Mouse (Mus musculus) frontal cortex, postnatal 36 days (tissue): ENCODE data around the gene Mtmr11.
A peak's percentile ranks its signal among the peaks of the same experiment; 100 is the strongest.

Experiments used
- DNase-seq, 2 experiments: peaks; one replicate each; pipeline ENCODE4 v3.0.0; 2022; ENCODE audit warnings: low spot score in 2 of 2

Mtmr11 gene

DNA sequence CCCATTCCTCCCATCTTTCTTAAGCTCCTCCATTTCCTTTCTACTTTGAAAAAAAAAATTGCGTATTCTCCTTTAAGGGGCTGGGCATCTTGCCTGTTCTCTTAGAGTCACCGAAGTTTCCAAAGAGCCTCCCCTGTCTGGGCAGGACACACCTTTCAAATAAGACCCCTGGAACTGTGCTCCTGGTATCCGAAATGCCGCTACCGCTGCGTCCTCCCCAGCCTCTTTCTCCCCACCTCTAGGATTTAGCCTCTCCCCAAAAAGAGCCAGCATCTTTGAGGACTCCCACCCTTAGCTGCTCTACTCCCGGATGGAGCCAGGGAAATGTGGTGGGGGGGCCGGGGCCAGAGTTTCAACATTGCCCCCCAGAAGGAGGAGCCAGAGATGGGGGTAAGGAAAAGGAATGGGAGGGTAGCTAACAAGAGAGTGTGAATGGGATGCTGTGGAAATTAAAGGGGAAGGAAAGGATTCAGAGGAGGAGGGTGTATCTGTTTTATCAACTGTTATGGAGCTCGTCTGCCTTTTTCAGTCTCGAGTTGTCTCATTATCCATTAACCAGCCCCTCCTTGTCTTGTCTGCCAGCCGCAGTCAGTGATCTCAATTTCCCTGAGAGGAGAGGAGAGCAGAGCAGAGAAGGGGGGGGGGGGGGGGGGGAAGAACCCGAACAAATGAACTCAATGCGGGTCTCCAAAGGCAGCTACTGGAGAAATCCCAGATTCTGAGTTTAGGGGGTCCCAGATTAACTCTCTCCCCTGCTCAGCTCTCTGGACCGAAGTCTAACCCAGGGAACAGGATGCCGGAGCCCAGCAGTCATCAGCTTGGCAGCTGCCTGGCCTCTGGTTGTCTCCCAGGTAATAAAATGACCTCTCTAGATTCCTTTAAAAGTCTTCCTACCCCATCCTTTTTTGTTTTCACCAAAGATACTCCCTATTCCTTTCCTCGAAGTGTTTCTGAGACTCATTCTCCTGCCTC lies at the start of gene Mtmr11:
Gene Mtmr11 (plus strand): TSS at position 136 of the 972 bp plus-strand sequence.
- DNase-seq = no peak

DNA sequence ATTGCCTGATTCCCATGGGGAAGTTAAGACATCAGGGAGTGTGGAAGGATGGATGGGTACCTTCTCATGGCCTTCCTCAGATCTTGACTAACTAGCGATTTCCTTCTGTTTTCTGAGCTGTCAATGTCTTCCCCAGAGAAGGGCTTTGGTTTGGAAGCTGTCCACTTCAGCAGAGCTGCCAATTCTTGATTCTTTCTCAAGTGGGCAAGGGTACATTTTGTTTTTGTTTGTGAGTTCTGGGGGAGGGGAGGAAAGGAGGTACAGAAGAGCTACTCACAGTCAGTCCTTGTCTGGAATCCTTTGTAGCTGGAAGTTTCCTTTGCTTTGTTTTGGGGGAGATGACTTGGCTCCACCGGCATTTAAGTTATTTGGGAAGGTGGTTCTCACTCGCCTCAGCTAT lies 48.6 kb upstream of the Mtmr11 start:
- DNase-seq = no peak

DNA sequence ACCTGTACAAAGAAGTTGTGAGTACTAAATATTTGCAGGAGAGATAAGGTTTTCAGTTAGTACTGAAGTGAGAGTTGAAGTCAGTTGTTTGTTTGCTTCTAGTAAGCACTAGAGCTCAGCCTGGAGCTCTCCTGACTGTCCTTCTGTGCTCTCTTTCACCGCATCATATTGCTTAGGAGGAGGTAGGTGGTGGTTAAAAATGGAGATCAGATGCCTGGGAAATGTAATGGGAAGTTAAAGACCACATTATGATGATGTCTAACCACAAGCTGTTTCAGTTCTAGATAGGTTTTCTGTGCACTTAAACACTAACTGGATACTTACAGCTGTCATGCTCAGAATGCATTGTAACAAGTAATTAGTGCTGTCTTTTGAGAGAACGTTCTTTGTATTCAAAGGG lies 43.7 kb upstream of the Mtmr11 start:
- DNase-seq = peak in 1 of 2 experiments; percentile 35

DNA sequence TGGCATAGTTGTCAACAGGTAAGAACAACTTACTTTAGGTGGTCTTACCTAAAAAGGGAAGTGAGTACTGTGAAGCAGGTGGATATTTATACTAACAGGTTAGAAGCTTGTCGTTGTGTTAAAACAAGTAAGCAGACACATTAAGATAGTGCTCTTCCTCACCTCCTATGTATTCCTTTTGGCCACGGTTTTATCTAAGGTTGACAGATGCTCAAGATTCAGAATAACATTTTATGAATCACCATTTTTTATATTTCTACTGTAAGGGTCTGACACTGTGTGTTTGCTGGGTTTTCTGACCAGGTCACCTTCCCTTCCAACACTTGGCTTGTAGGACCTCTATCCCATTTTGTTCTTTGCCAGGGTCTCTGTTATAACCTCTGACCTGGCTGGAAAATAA lies 43.1 kb upstream of the Mtmr11 start:
- no peak for DNase-seq

DNA sequence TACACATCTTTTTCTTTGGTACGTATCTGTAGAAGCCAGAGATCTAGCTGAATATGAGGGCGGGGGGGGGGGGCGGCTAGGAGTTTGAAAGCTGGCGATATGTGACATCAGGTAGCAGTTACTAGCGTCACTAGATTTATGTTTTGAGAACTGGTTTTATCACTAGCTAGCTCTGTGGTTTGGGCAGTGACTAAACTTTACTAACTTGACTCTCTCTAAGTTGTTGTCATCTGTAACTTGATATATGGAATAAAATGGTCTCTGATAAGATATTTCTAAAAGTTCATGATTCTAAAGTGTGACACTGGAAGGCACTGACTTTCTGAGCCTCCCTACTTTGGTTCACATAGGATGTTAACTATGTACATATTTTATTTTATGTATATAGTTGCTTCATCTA lies 37.6 kb upstream of the Mtmr11 start:
- DNase-seq = no peak

DNA sequence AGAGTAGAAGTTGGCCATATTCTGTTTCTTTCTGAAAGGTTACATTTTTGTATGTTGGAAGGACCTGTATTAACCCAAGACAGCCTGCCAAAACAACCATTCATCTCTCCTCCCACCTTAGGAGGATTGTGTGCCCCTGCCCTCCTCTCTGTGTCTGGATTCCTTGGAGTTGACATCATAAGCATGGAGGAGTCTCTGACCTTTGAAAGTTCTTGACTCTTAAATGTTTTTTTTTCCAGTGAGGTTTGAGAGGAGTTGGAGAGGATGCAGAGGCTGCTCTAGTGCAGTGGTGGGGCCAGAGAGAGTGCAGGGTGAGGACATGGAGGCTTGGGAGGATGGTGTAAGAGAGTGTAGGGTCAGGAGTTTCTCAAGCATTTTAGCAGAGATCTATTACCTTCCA lies 33.7 kb upstream of the Mtmr11 start:
- DNase-seq = no peak

DNA sequence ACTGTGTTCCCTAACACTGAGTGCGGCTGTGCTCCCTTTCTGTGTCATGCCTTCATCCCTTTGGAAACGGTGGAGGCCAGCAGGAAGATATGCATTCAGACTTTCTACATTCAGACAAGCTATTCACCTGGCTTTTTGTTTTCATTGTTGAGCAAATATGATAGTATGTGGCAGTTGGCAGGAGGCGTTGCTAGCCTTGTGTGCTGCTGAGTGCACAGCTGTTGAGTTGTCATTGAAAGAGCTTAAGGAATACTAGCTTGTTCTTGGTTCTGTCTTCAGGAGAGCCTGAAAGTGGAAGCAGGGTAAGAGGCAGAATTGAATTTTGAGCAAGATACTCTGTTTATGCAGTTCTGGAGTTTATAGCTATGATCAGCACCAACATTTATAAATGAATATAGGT lies 29.3 kb upstream of the Mtmr11 start:
- no peak for DNase-seq

DNA sequence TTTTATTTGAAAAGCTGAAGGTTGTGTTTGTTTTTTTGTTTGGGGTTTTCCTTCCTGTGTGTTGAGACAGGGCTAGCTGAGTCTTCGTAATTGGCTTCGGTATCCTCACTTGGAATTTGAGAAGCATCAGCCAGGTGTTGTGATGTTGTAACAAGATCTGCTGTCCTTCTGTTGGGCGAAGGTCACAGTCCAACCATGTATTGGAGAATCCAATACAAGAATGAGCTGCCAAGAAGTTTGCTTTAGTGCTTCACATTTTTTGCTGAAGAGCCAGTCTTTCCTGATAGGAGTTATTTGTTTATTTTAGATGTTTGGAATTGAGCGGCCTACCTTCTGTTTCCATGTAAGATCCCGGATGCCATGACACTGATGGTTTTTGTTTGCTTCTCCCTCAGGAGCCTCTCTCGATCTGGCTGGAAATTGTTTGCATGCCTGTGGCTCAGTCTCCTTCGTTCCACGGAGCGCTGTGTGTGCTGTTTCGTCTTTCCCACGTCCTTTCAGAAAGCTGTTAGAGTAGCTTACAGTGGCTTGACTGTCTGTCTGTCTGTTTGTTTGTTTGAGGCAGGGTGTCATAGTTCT lies 28.4 kb upstream of the Mtmr11 start:
- no peak for DNase-seq

DNA sequence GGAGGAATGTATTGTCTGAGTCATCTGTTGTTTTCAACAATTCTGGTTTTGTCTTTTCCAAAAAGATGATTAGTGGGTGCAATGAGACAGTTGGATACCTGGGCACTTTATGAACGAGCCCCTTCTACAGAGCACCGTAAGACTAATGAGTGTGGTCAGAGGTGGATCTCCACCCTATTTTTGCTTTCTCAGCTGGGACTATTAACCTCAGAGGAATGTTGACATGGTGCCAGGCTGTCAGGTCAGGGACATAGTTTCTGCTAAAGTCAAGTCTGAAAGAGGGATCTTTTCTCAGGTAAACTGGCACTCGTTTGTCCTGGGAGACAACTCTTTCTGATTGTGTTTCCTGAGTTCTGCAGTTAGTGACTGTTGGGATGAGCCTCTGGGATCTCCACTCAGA lies 26.8 kb upstream of the Mtmr11 start:
- DNase-seq = no peak

DNA sequence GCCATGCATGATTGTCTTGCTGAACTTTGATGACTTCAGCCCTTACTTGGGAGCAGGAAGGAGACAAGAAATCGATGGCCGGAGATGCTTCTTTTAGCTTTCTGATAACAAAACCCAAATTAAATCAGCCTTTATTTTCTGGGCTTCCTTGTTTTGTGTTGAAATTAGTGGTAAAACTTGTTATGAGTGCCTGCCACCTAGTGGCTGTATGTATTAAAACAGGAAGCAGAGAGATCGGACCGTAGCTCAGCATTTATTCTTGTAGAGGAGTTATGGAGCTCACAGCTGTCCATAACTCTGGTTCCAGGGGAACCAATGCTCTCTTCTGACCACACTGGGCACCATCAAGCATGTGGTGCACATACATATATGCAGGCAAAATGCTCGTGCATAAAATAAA lies 13.9 kb upstream of the Mtmr11 start:
- DNase-seq = peak; percentile 42 to 78

DNA sequence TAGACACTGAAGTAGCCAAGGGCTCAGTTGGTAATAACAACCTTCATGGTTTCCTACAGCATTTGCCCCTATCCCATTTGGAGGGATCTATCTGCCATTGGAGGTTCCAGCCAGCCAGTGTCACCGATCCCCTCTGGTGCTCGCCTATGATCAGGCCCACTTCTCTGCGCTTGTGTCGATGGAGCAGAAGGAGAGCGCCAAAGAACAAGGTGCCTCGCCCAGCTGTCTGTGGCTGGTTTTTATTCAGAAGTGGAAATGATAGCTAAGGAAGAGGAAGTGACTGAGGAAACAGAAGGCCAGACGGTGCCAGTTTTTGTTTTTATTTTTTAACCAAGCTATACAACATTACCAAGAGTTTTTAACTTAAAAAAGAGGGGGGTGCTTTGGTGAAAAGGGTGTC lies 10.0 kb upstream of the Mtmr11 start:
- DNase-seq = no peak

DNA sequence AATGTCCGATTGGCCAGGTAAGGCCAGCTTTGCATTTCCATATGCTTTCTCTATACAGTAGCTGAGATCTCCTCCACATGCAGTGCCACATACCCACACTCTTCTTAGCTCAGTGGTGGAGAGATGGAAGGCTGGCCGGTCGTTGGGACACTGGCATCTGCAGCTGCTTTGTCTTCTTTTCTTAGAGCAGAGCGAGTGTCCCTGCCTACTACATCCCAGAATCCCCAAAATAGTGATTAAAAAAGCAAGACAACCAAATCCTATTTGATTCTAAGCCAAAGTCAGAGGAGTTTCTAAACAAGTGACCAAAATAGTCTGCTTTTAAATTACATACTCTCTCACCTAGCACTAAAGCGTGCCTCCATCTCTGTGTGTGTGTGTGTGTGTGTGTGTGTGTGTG lies 9.2 kb upstream of the Mtmr11 start:
- DNase-seq = peak in 1 of 2 experiments; percentile 38

DNA sequence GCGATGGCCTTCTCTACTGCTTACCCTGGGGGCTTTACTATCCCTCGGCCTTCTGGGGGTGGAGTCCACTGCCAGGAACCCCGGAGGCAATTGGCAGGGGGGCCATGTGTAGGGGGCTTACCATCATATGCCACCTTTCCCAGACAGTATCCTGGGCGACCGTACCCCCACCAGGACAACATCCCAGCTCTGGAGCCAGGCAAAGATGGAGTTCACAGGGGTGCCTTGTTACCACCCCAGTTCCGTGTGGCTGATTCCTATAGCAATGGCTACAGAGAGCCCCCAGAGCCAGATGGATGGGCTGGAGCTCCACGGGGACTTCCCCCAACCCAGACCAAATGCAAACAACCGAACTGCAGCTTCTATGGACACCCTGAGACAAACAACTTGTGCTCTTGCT lies 6.3 kb upstream of the Mtmr11 start:
- DNase-seq = no peak

DNA sequence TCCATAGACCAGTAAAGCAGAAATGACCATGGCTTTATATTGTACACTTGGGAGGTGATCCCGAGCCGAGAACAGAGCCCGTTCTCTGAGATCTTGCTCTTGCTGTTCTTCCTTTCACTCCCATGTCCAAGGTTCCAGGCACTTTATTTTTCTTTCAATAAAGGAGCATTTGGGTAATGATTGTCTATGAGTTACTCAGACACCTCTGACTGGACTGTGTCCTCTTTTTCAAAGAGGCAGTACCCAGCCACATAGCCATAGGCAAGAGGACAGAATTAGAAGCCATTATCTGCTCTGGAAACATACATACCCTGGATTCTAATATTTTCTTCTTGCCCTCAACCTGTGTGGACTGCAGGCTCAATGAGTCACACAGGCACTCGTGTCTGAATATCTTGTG lies 2.0 kb upstream of the Mtmr11 start:
- no peak for DNase-seq

DNA sequence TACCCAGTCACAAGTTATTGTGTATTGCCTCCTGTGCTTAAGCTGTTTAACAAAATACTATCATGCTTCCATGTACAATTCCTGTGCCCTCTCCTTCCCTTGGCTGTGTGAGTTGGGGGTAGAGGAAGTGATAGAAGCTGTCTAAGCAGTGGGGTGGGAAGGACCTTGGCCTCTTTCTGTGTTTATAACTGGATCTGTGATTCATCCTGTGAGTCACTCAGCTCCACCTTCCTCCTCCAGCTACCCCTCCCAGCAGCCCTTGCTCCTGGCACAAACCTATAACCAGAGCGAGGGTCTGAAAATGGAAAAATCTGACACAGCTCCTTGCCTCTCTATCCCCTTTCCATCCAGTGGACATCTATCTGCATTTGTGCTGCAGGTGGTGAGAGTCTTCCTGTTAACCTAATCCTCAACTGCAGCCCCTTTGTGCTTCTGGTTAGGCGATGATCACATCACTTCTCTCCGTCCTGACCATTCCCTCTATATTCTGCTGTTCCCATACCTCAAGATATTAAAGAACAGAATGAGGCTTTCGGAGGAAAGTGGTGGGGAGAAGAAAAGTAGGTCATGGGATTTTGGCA lies 1.5 kb upstream of the Mtmr11 start:
- DNase-seq = peak; percentile 56 to 67

DNA sequence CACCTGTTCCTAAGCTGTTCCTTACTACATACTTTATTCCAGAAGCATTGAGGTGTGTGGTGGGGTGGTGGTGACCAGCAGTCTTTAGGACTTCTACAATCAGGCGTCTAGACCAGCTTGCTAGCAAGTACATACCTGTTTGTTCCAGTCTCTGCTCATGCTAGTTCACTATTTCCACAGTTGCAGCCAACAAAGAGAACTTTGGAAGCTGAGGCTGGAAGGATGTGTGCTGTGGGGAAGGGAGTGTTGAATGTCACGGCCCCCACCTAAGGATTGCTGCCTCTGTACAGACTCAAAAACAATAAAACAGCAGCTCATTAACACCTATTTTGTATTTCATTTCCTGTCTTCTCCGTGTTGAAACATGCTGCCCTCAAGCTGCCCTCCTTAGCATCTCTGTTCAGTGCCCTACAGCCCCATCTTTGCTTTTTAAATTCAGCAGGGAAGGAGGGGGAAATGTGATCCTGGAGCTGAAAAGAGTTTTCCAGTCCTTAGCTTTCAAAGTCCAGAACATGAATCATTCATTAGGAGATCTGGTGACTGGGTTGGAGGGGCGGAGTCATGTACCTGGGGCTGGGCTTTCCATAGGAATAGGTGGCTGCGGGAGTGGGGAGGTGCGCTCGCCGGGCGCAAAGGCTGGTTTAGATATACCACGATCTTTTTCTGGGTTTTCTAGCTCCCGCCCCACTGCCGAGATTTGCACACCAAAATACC lies 844 bp upstream of the Mtmr11 start:
- DNase-seq = peak; percentile 65 to 70

DNA sequence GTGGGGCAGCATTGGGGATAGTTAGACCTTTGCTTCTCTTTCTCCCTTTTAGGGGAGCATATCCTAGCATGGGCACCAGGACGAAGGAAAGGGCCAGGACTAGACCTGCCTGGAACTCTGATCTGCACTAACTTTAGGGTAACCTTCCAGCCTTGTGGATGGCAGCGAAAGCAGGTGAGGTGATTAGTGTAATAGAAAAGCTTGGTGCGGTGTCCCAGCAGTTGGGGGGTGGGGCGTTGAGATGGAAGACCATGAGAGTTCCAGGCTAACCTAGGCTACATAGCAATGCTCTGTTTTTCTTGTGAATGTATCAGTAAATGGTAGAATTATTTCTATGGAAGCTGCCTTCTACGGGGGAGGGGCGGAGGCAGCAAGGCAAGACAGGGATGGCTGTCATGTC lies 1.2 kb downstream of the Mtmr11 start:
- DNase-seq = no peak

DNA sequence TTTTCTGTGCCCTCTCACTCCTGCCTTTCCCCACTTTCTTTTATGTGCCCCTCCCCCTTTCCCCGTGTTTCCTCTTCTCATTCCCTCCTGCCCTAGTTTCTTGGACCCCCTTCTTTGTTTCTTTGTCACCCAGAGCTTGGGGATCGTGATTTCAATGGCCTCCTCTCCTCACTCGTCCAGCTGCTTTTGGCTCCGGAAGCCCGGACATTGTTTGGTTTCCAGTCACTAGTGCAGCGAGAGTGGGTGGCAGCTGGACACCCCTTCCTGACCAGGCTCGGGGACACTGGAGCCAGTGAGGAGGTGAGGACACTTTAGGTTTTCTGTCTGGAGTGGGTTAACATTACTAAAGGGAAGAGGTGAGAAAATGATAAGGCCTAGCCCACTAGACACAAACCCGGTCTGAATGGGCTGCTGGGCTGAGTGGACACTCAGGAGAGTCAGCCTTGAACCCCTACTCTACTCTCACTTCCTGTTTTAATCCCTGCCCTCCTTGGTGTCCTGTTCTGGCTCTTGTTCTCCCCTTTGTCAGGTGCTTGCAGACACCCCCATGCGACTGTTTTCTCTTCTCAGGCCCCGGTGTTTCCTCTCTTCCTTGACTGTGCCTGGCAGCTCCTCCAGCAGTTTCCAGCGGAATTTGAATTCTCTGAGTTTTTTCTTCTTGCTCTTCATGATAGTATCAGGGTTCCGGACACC lies 6.8 kb downstream of the Mtmr11 start:
- no peak for DNase-seq

DNA sequence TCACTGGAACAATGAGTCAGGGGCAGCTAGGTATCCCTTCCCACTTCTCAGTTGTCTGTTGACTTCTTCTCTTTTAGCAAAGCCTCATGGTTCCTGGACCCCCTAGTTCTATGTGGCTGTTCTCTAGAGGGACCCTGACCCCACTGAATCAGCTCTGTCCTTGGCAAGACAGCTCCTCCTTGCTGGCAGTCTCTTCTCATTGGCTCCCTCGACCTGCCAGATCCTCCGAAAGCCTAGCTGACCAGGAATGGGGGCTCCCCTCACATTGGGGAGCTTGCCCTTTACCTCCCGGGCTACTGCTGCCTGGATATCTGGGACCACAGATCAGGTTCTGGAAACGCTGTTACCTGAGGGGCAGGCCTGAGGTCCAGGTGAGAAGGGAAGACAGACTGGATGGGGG lies 8.5 kb downstream of the Mtmr11 start:
- no peak for DNase-seq

DNA sequence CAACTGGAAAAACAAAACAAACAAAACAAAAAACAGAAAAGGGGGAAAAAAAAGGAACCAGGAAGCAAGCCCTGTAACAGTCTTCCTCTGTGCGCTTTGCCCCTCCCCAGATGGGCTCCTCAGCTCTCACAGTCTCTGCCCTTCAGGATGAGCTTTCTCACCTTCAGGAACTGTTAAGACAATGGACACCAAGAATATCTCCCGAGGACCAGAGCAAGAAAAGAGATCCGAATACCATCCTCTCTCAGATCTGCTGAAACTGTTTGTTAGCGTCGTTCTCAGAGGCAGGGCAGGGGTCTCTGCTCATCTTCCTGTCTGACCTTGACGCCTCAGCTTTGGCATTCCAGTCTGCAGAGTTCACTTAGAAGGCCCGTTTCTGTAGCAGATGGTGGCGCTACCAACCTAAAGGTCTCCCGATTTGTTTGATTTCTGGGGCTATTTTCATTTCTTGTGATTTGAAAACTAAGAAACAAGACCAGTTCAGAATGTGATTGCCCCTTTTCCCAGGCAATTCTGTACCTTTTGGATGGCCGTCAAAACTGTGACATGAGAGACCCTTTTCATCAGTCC lies 9.3 kb downstream of the Mtmr11 start:
- no peak for DNase-seq

DNA sequence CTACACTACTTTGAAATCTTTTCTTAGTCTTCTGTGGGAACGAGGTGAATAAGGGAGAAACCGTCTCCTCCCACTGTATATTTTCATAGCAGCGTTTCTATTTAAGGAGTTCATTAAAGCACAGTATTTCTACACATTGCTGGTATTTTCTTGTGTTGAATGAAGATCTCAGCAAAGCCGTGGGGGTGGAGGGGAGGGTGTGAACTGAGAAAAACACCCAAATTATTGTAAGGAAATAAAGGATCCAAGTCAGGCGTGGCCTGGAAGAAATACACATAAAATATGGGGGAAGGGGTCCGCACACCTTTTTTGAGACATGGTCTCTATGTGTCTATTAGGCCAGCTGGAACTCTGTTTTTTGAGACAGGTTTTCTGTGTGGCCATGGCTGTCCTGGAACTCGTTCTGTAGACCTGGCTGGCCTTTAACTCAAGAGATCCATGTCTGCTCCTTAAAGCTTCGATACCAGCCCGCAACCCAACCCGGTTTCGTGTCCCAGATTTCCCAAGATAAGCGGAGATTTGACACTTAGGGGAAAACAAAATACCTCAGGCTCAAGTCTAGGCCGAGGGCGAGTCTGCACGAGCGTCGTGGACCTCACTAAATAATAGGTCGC lies 9.9 kb downstream of the Mtmr11 start:
- peak in 1 of 2 experiments; percentile 61 for DNase-seq
